Mouse (Mus musculus) skeletal muscle tissue, adult 2 months (tissue): ENCODE data around the gene Ceacam19.

ENCODE experiments used
- DNase-seq: peaks from one replicate; pipeline ENCODE4 v3.0.0-alpha.2; 2012; ENCODE audit warnings: low read depth, low spot score

The Ceacam19 gene

DNA sequence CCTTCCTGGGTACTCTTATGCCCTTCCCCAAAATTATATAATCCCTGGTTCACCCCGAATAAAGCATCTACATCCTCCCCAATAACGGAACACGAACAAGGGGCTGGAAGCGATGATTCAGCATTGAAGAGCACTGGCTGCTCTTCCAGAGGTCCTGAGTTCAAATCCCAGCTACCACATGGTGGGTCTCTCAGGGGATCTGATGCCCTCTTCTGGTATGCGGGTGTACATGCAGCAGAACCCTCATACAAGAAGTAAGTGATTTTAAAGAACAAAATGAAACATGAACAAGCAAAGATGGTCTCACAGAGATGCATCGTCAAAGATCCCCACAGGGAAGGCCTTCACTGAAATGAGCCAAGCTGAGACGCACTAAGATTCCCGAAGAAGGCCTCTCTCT, 7.0 kb downstream of the Ceacam19 start:
- DNase-seq, result no peak

DNA sequence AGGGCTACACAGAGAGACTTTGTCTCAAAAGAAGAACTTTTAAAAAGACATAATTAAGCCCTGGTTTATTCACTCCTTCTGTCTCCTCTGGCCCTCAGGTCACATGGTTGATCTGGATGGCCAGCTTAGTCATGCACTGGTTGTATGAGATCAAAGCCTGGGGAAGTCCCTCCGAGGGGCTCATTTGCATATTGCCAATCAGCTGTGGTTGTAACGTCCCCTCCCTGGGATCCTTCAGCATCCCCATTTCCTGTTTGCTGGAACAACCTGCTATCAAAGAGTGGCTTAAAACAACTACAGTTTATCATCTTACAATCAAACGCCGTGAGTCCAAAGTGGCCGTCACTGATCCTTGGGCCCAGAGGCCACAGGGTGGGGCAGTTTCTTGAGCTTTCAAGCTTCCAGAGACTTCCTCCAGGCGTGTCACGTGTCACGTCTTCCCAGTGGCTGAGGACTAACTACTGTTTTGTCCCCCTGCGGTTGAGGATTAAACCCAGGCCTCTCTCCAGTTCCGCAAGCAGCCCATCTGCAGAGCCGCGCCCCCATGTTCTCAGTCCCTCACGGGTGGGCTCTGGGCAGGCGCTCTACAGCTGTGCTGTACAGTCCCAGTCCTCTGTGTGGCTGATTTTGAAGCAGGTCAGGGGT, 10.9 kb downstream of the Ceacam19 start:
- DNase-seq, result peak; percentile 29

DNA sequence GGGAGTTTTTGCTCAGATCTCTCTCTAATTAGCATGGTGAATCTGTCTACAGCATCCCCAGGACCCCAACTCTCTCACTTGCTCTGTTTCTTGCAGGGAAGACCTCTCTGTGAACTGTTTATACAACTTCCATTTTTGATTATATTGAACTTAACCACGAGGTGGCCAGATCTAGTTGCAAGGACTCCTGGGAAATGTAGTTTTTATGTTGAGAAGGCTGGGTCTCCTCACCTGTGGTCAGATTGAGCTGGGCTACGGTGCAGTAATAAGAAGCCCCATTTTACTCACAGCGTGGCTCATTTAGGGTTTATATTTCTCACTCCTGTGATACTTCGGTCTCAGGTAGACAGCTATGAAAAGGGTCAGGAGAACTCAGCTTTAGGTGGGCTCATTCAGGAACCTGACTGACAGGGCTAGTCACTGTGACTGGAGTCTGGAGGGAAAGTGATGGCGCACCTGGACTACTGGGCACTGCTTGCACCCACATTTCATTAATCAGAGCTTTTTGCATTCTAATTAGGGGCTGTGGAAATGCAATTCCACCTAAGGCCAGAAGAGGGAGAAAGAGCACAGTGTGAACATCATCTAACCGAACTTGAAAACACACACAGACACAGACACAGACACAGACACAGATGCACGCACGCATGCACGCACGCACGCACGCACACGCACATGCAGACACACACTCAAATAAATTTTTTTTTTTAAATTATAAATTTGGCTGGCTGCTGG, 11.7 kb downstream of the Ceacam19 start:
- no peak for DNase-seq

DNA sequence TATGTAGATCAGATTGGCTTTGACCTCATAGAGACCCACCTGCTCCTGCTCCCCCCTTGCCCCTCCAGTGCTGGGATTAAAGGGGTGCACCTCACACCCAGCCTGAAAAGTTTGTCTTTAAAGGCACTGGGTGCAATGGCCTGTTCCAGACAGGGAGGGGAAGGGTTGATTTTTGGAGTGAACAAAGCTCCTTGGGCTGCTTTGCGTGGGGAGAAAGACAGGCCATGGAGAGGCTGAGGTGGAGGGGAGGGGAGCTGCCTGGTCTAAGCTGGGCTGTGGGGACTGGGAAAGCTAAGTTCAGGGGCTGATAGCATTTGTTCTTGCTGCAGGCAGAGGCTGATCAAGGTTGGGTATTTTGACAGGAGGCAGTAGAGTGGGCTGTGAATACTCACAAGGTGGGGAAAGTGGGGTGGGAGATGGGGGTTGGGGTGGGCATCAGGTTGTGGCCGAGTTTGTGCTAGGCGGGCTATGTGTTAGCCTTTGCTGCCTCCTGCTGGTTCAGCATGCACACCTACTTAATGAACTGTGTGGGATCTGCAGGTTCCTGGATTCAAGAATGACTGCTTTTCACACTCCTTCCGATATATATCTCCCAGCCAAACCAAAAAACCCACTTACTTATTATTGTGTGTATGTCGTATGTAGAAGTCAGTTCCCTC, 15.7 kb downstream of the Ceacam19 start:
- DNase-seq, result no peak

DNA sequence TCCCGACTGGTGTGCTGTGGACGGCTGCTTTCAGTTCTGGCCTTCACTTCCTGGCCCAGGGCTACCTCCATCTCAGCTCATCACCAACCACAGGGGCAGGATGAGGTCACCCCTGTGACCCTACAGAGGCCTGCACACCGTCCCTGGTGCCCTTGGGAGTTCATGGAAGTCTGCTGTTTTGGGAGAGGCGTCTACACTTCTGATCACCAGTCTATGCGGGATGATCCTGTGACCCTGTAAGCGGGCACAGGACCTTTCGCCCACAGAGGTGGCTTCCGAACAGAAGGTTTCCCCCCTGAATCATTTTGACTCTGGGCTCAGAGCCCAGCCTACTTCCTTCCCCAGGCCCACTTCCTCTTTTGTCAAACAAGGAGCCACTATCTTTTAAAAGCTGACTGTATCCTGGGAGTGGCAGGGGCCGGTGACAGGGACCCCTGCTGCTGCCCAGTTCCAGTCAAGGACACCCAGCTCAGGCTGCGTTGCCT, 16.6 kb downstream of the Ceacam19 start:
- peak; percentile 25 for DNase-seq

DNA sequence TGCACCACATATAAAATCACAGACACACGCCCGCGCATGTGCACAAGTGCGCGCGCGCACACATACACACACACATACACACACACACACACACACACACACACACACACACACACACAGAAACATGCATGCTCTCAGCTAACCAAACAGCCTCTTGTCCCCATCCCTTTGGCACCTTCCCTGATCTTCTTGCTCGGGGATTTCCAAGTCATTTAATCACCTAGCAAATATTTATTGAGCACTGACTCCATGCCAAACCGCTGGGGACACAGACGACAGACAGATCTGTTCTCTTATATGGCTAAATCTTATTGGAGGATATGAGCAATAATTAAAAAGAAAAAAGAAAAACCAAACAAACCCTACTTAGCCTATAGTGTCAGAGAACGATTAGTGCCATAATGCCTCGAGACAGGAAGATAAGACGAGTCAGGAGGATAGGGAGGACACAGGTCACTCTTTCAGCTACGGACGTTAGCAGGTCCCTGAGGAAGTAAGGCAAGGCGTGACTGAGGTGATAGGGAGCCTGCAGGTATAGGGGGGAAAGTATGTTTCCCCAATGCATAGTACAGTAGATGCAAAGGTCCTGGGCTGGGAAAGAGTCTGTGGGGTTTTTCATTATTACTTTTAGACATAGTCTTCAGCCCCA, 19.9 kb downstream of the Ceacam19 start:
- DNase-seq, result no peak

DNA sequence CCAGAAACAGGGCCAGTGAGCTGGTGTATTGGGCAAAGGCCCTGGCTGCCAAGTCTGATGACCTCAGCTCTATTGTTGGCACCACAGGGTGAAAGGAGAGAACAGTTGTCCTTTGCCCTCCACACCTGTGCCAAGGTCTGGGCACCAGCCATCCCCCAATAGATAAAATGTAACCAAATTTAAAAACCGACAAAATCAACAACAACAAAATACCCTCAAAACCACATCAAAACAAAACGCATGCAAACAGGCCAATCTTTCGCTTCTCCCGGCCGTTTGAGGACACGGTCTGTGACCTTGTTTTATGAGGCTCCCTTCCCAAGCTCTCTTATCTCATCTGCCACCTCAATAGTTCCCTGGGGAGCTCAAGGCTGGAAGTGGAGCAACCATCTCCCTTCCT, 21.3 kb downstream of the Ceacam19 start:
- no peak for DNase-seq

DNA sequence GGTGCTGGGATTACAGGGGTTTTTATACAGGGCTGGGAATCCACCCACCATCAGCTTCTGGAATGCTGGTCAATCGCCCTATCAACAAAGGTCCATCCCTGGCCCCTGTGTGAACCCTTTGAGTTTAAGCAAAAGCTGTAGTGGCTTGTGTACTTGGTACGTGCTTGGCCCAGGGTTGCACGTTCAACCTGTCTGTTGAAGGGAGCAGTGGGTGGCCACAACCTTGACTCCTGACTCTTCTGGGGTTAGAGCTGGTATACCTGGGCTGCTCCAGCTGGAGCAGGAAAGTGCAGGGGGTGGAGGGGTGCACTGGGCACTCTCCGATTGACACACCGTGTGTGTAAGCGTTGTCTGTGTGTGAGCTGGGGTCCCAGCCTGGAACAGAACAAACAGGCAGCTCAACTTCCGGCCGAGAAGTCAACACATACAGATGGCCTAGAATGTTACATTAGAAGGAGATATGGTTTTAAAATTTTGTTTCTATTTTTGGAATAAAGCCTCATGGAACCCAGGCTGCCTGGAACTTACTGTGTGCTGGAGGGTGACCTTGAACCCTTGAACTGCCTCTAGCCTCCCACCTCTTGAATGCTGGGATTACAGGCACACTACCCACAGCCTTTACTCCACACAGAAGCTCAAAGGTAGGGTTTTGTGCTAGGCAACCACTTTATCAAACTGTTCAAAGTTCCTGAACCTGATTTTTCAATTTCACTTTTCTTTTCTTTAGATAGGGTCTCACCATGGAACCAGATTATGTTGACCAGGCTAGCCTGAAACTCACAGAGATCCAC, 22.3 kb downstream of the Ceacam19 start:
- no peak for DNase-seq

DNA sequence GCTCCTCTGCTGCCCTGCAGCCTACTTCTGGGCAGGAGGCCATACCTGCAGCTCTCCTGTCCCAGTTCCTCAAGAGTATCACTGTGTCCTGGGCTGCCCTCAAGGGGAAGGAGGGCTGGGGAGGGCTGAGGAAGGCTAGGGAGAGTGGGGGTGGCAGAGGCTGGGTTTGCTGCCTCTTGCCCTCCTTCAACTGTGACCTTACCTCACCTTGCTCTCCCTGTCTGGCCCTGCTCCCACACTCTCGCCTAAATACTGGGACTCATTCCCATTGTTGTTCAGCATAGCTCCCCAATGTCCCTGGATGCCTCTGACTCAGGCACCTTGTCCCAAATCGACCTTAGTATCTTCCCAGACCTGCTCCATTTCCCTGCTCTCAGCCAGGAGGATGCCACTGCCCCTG, 23.5 kb downstream of the Ceacam19 start:
- DNase-seq, result no peak

DNA sequence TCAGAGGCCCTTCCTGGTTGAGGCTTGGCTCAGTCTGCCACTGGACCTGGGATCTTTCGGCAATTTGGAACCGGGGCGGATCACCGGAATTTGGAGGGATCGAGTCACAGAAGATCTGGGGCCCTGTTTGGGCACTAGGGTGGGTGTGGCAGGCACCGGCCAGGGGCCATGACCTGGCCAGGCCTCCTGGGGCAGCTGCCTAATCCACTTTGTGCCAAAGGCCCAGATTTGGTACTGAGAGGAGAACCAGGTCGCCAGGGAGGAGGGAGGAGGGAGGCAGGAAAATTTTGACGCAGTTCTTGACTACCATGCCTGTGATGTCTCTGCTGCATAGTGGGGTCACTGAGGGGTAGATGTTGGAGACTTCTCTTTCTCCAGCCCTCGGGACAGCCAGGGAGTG, 26.6 kb downstream of the Ceacam19 start, which contains the start of gene Ceacam16:
Ceacam16 (minus strand) TSS at position 101 of the 400 bp plus-strand sequence.
- no peak for DNase-seq

DNA sequence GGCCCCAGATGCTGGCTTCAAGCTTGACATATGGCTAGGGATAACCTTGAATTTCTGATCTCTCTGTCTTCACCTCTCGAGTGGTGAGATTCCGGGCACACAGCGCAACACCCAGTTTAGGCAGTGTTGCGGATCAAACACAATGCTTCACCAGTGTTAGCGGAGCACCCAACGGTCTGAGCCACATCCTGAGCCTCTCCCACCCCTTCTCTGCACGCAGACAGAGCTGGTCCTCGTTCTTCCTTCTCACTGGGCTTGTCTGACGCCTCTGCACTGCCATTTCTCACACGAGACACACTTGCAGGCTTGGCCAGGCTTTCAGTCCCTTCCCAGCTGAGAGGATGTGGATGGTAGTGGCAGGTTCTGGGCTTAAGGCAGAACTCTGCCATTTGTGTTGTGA, 28.0 kb downstream of the Ceacam19 start:
- no peak for DNase-seq

DNA sequence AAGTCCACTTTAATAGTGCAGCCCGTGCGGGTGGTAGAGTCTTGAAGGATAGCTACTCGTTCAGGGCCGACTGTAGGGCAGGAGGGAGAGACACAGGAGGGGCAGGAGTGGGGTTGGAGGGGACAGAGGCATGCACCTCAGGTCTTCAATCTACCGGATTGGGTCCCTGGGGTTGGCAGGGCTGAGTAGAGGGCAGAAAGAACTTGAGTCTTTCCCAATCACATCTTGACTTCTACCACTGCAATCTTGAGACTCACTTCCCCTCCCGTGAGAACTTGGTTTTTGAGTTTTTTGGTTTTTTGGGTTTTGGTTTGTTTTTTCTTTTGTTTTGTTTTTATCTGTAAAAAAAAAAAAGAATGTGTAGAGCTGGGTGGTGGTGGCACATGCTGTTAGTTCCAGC, 31.5 kb downstream of the Ceacam19 start:
- no peak for DNase-seq

DNA sequence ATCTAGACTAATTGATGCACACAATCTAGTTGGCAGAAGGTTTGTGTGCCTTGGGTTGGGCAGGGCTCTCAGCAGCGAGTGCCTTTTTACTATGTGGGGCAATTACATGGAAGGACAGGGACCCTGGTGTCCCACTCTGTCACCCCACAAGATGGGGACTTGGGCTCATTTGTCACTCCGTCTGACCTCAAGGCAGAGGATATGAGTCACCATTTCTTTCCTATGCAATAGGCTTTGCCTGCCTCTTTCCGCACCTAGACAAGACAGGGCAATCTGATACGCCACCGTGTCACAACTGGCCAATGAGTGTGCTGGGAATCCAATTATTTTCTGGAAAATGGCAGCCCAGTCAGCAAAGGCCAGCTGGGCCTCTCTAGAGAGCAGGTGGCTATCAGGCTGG, 32.1 kb downstream of the Ceacam19 start:
- DNase-seq, result no peak

DNA sequence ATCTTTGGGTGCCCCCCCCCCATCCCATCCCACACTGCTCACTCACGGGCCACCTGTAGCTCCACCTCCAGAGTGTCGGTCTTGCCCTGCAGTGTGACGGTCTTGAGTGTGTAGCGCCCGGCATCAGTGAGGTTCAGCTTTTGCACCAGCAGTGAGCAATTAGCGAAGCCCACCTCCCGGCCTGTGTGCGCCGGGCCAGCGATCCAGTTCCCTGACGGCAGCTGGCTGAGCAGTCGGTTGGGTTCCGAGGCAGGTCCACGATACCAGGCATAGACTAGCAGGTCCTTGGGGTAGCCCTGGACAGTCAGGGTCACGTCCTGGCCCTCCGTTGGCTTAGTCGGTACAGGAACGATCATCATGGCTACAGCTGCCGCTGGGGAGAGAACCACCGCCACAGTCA, 34.2 kb downstream of the Ceacam19 start:
- DNase-seq, result no peak

DNA sequence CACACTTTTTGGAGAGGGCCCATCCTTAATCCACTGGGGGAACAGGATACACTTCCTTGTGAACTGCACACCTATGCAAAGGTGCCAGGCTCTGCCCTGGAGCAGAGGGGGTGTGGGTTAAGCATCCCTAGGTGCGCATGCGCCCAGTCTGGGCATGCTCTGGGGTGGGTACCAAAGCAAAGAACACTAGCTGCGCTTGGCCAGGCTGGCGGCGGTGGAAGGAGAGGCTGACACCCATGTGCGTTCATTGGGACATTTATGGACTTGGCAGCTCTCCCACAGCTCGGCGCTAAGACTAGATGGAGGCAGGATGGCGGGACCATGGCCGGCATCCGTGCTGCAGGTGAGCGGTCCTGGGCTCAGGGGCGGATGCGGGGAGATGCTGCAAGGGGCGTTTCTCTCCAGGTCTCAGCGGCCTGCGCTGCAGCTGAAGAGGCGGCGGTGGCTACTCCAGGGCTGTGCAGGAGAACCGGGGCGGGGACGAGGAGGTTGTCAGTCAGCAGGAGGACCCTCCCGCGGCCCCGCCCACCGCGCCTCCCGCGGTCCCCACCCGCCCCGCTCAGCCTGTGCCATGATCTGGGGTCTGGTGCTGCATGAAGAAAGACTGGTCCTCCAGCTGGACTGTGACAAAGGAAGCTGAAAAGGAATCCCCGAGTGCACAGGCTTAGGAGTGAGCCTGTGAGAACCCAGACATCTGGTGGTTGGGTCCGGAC, 35.8 kb downstream of the Ceacam19 start, which contains the start of gene Gm19345:
Gm19345 (plus strand) TSS at position 146 of the 713 bp plus-strand sequence.
- no peak for DNase-seq

DNA sequence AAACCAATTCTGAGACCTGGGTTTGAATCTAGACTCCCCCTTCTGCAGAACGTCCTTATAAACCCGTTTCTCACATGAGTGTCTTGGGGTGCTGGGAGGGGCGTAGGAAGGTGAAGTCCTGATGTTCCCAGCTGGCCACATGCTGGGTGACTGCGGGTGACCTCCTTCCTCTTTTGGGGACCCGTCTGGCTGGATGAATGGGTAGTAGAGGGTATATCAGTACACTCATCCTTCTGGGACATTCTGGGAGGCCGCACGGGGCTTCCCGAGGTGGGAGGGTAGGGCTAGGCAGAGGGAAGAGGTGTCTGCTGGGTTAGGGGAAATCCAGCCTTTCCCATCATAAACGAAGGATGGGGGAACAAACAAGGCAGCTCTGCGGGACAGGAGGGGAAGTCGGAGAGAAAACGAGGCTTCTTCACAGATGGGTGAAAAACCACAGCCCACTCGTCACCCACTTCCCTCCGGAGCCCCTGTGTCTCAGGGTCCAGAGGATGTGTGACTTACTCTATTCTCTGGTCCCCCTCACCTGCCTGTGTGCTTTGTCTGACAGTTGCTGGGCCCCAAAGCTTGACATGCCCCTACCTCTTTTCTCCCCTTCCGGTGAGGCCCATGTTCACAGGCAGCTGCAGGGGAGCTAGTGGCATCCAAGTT, 43.1 kb downstream of the Ceacam19 start:
- no peak for DNase-seq

DNA sequence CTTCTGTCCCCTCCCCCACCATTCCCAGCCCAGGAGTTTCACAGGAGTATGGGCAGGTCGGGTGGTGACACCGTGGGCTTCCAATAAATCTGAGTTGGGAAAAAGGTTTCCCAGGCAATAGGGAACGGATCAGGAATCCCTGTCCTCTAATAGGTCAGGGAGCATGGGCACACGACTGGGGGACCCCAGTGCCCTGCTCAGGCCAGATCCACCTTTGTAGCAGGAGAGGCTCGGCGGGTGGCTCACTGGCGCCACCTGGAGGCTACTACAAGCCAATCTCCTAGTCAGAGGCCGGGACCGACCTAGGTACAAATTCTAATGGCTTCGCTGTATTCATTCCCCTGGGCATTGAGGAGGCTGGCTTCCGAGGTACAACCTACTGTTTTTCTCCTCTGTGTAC, 44.2 kb downstream of the Ceacam19 start:
- peak; percentile 50 for DNase-seq

DNA sequence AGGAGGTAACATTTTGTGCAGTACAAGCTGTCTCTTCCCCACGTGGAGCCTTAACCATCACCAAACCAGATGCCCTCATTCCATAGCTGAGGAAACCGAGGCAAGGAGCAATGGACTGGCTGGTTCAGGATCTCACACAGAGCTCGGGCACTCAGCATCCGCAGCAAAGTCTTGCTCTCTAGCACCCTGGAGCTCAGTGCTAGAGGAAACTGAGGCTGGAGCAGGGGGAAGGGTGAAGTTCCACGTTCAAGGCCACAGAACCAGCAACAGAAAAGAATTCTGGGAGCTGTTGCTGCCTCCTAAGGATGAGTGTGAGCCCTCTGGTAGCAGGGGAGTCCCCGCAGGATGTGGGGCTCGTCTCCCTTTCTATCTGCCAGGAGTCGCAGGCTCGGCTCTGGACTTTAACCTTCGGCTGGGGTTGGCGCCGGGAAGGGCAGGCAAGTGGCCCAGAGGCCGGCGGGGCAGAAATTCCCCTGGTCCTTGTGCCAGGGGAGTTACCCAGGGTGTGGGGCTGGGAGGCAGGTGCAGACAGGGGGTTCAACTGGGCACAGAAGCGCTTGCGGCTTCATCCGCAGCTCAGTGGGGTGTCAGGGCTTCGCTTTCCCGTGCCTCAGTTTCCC, 44.8 kb downstream of the Ceacam19 start:
- DNase-seq, result no peak

DNA sequence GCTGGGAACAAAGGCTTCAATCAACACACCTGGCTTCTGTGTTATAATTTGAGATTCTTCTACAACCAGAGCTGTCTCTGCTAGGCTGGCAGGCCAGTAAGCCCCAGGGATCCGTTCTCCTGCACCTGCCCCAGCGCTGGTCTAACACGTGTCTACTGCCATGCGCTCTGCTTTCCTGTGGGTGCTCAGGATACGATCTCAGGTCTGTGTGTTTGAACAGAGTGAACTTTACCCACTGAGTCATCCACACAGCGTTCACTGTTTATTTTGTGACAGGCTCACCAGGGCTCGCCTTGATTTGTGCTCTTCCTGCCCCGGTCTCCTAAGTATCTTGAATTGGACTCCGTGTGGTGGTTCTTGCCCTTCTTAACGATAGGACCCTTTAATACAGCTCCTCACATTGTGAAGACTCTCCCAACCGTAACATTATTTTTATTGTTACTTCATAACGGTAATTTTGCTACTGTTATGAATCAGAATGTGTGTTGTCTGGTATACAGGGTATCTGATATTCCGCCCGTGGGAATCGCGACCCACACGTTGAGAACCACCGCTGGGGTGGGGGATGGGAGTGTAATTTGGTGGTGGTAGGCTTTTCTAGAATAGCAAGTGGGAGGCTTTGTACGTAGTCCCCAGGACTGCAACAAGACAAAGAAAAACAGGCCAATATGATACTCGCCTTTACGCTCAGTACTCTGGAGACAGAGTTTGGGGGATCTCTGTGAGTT, 45.9 kb downstream of the Ceacam19 start:
- DNase-seq, result no peak
